Mouse (Mus musculus) kidney, adult 2 months (tissue): ENCODE measurements around the gene Ralgps1.

Experiments
- CTCF ChIP-seq: fragments of 200-500 bp; conservative IDR thresholded peaks from 2 replicates; pipeline ENCODE4 v1.5.1; 2011; ENCODE audit warnings: low read depth, mild to moderate bottlenecking, control low read depth, low read length, moderate library complexity, mixed read lengths; ENCODE audit not compliant: insufficient read depth, insufficient read length
- POLR2A ChIP-seq: fragments of 200-500 bp; IDR thresholded peaks from one replicate; pipeline ENCODE4 v1.6.1; 2011; ENCODE audit warnings: low read depth, low read length, control low read depth

DNA sequence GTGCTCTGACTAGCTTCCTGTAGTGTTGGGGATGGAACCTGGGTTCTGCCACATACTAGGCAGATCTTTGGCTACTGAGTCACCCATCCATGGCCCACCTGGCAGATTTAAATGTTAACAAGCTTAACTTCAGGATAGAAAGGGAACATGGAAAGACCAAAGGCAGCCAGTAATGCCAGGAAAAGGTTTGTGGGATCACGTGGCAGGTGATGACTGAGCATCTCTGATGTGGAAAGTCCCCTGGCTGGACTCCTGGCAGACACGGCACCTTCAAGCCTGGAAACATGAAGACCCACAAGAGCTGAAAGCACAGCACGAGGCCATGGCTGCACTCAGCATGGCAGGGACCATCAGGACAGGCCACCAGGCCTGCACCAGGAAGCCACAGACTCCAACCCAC is 23.0 kb downstream of the Ralgps1 start:
- TF ChIP-seq POLR2A (no peak), CTCF (no peak)
